Mouse (Mus musculus) brain, adult 10 weeks (tissue): ENCODE data around the gene Zfp968. TPM values are rescaled to one million over a fixed set of nuclear protein-coding genes. Genes with fewer than 3 reads are reported as not detected.

Experiments
- polyA plus RNA-seq: library from polyadenylated mRNA; stranded (reverse); fragments of 350-450 nt; fragmentation: Illumina TruSeq; extraction: RNeasy Lipid Tissue Mini Kit (QIAGEN cat#74804); gene quantifications from one replicate; pipeline ENCODE4 v1.2.3, GENCODE M21; 2015; ENCODE audit warnings: low read depth, low replicate concordance

The Zfp968 gene
- 7.4 TPM for polyA plus RNA-seq

GRCm38 (mm10) chr2:175372136-175372535 is at the start of gene Zfp968:
Gene Zfp968 (plus strand): TSS chr2:175372436.

GRCm38 (mm10) chr2:175338097-175338496 is 34.1 kb upstream of the Zfp968 start, which contains the start of gene Gm4631:
Gene Gm4631 (minus strand): TSS chr2:175338197.

Other genes starting within 250 kb of the Zfp968 start
- gene Gm14399, start 230.4 kb upstream of the Zfp968 start, polyA plus RNA-seq: 25.5 TPM
- 2.5 TPM for gene Gm14443, start 196.6 kb upstream of the Zfp968 start, polyA plus RNA-seq
- gene Gm14391, start 165.5 kb upstream of the Zfp968 start, polyA plus RNA-seq: 22.5 TPM
- not detected for gene Gm14440, start 97.3 kb upstream of the Zfp968 start, polyA plus RNA-seq
- 54.1 TPM for gene Gm4631, start 34.2 kb upstream of the Zfp968 start, polyA plus RNA-seq
- gene Gm4724, start 63.4 kb downstream of the Zfp968 start, polyA plus RNA-seq: 83.8 TPM
- 13.6 TPM for gene Zfp965, start 97.5 kb downstream of the Zfp968 start, polyA plus RNA-seq